Mouse (Mus musculus) frontal cortex, postnatal 25 days (tissue): Measurements from ENCODE around the gene Sprr1b.
"Not testable (repeated sequence)": the region's sequence is repeated elsewhere in the genome, so short reads cannot be mapped to it uniquely, and the experiment has no call there.

ENCODE experiments used
- DNase-seq, 2 experiments: peaks; one replicate each; pipeline ENCODE4 v3.0.0; 2022; ENCODE audit warnings: low spot score in 2 of 2

The Sprr1b gene

GRCm38 (mm10) chr3:92438689-92439088, at the start of gene Sprr1b:
Sprr1b (minus strand) TSS chr3:92438789.
- DNase-seq: no peak

- no peak for DNase-seq
Measured at GRCm38 (mm10) chr3:92486307-92486706, 47.7 kb upstream of the Sprr1b start.

GRCm38 (mm10) chr3:92485863-92486262, 47.3 kb upstream of the Sprr1b start, which contains the start of gene Sprr1a:
Sprr1a (minus strand) TSS chr3:92485895.
- no peak for DNase-seq

- DNase-seq: not testable (repeated sequence)
Measured at GRCm38 (mm10) chr3:92481249-92481648, 42.7 kb upstream of the Sprr1b start.

GRCm38 (mm10) chr3:92470111-92470510, 31.5 kb upstream of the Sprr1b start:
- no peak for DNase-seq

DNA sequence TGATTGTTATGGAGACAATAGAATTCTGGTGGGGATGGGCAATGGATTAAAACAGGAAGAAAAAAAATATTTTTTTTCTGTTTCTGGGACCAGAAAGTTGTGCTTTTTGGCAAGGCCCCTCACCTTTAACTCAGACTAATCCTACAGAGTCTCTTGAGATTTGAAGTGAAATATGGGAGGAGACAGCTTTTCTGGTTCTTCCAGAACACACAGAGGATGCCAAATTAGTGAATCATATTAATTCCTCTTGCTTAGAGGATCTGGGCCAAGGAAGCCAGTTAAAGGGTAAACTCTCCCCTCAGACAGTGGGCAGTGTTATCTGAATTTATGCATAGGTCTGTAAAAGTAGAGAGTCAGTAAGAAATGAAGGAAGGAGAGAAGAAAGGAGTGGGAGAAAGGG, 28.8 kb upstream of the Sprr1b start:
- no peak for DNase-seq

GRCm38 (mm10) chr3:92466576-92466975, 28.0 kb upstream of the Sprr1b start:
- DNase-seq: no peak

DNA sequence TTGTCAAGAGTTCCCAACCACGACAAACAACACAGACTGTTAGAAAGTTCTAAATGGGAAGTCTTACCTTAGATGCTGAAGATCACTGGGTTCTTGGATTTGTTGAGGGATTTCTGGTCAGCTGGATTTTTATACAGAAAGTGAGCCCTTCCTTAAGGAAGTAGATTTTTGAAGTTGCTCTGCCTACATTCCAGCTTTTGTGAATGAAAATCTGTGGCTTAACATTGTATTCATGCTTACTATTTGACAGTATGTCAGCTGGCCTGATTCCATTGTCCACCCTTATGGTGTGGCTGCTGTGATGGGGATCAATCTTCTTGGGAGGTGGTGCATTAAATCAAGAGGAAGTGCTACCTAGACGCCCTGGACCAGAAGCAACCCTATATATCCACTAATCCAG, 20.0 kb upstream of the Sprr1b start, which contains the start of gene Sprr3:
Gene Sprr3 (minus strand): TSS at position 101 of the 400 bp plus-strand sequence.
- no peak for DNase-seq

- DNase-seq: no peak
Measured at GRCm38 (mm10) chr3:92455151-92455550, 16.6 kb upstream of the Sprr1b start.

DNA sequence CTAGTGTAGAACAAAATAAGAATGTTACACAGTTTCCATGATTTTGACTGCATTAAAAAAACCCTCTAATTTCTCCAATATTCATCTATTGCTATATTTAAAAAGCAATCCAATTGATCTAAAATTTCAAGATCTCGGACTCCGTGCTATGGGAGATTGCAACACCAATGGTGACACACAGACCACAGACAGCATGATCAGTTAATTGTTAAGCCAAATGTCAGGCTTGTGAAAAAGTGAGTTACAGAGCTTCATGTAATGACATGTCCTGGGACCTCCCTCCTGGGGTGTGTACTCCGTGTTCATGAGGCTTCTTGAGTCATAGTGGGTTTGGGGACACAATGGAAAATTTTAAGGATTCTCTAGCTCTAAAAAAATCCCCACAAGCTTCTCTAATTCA, 1.6 kb upstream of the Sprr1b start:
- no peak for DNase-seq

DNA sequence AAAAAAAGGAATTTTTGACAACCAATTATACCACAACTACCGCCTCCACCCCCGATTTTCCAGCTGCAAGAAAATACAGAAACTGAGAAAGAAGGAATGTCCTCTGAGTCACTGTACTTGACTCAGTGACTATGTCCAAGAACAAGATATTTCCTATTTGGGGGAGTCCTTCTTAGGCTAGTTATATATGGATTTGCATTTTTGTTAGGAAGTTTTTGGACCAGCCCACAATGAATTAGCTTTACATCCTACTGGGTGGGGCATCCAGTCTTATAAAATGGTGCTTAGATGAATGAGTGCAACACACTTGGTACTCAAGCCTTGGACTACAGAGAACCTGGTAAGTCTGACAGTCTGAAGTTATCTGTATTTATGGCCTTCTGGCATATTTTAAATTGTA, 6.3 kb downstream of the Sprr1b start, which contains the start of gene Sprr2k:
Gene Sprr2k (plus strand): TSS at position 301 of the 400 bp plus-strand sequence.
- DNase-seq: no peak

- DNase-seq: no peak
Measured at GRCm38 (mm10) chr3:92429323-92429722, 9.3 kb downstream of the Sprr1b start, which contains the start of gene Gm9774. Gm9774 (minus strand) TSS chr3:92429423.

GRCm38 (mm10) chr3:92417782-92418181, 20.8 kb downstream of the Sprr1b start, which contains the start of gene Sprr2j-ps:
Sprr2j-ps (plus strand) TSS chr3:92418082.
- DNase-seq: no peak

- DNase-seq: no peak
Measured at GRCm38 (mm10) chr3:92407691-92408090, 30.9 kb downstream of the Sprr1b start, which contains the start of gene Sprr2i. Sprr2i (plus strand) TSS chr3:92407991.

DNA sequence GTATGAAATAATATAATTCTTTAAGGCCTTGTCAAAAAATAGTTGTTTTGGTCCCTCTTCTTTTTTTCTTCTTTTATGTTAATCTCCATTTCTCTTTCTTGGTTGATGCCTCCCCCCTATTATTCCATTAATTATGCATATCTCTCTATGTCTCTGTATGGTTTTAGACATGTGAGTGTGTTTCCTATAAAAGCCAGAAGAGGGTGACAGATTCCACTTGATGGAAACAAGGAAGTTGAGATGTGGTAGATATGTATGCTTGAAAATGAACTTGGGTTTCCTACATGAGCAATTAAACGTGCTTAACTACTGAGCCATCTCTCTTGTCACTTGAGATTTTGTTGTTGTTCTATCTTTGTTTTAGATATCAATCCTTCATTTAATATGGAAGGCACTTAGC, 44.3 kb downstream of the Sprr1b start:
- no peak for DNase-seq
